Mouse (Mus musculus): ENCODE measurements around the gene Camp. TPM values are rescaled to one million over a fixed set of nuclear protein-coding genes. Genes with fewer than 3 reads are reported as not detected.

Camp gene
- total and polyA plus RNA-seq, 2 experiments from 2014 or later = 0.89 to 8.4 TPM

GRCm38 (mm10) chr9:109876756-109877155 lies 27.3 kb upstream of the Camp start:
- peak overlapping the region; percentile 75 for H3K4me2 ChIP-seq (ENCODE audit: low read depth, low read length)
- peak; percentile 27 for DNase-seq (ENCODE audit: low spot score)
- no peak for ATAC-seq (ENCODE audit: insufficient read depth, low read depth)

DNA sequence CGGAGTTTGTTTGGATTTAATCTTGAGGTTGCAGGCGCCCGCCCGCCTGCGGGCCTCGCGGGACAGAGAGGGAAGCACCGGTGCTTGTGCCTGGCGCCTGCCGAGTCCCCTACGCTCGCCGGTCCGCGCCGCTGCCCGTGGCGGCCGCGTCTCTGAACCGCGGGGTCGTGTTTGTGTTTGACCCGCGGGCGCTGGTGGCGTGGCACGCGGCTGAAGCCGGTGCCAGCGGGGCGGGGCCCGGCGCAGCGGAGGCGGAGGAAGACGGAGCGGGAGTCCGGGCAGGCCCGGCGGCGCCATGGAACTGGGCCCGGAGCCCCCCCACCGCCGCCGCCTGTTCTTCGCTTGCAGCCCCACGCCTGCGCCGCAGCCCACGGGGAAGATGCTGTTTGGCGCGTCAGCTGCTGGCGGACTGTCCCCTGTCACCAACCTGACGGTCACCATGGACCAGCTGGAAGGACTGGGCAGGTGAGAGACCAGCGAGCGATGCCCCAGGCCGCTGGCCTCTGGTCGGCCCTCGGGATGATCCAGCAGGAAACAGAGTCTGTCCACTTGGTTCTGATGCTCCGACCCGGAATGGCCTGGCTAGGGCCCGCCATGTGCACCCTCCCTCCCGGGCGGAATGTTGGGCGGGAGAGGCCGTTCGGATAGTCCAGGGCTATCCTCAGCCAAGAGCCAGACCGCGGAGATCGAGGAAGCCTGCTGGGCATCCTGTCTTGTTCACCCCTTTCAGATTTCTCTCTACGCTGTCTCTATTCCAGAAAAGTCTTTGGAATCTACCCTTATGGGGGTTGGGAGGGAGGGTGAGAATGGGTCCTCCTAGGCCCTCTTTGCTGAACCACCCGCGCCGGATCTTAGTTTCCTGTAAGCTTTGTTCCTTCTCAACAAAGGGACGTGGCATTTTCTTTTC lies 26.5 kb upstream of the Camp start:
- H3K9me3 ChIP-seq (replicated peaks; ENCODE audit: control insufficient read depth, low read length) = no peaks in the 10 kb centered on the region
- no peaks in the 10 kb centered on the region for H3K27me3 ChIP-seq (ENCODE audit: control insufficient read depth, insufficient read depth, low read length)
- TF ChIP-seq EP300 (IDR thresholded peaks at IDR 0.05; ENCODE audit: low read depth) (no peak), CTCF (IDR thresholded peaks at IDR 0.05; ENCODE audit: low read depth) (no peak)
- H3K4me1 ChIP-seq (ENCODE audit: control insufficient read depth, insufficient read depth) = 0 out of 2 replicates have a peak, but pooled peaks cover 7% of the 10 kb centered on the region
- peak overlapping the region; percentile 75 for H3K4me2 ChIP-seq (ENCODE audit: low read depth, low read length)
- H3K36me3 ChIP-seq (replicated peaks; ENCODE audit: control insufficient read depth, insufficient read depth, low read length) = peaks cover 28% of the 10 kb centered on the region
- DNase-seq (ENCODE audit: low spot score) (no peak), ATAC-seq (ENCODE audit: insufficient read depth, low read depth) (peak; percentile 68)
- H3K9ac ChIP-seq (replicated peaks; ENCODE audit: low read depth, low read length) = peak overlapping the region; percentile 78
- under 1% methylated on average over 73 of the region's 76 CpGs for WGBS
- H3K4me3 ChIP-seq (ENCODE audit: low read depth, low read length) = peak overlapping the region; percentile 67
- H3K27ac ChIP-seq (ENCODE audit: low read depth) = peak overlapping the region; percentile 77

More at GRCm38 (mm10) chr9:109876756-109877155, 27.3 kb upstream of the Camp start:
- TF ChIP-seq CTCF (IDR thresholded peaks at IDR 0.05; ENCODE audit: low read depth) = no peak
- TF ChIP-seq EP300 (IDR thresholded peaks at IDR 0.05; ENCODE audit: low read depth) = no peak
- H3K9me3 ChIP-seq (replicated peaks; ENCODE audit: control insufficient read depth, low read length) = no peaks in the 10 kb centered on the region
- H3K27ac ChIP-seq (ENCODE audit: low read depth) = no peak overlapping the region
- peak overlapping the region; percentile 67 for H3K4me3 ChIP-seq (ENCODE audit: low read depth, low read length)
- 0 out of 2 replicates have a peak, but pooled peaks cover 7% of the 10 kb centered on the region for H3K4me1 ChIP-seq (ENCODE audit: control insufficient read depth, insufficient read depth)
- H3K36me3 ChIP-seq (replicated peaks; ENCODE audit: control insufficient read depth, insufficient read depth, low read length) = peaks cover 36% of the 10 kb centered on the region
- H3K27me3 ChIP-seq (ENCODE audit: control insufficient read depth, insufficient read depth, low read length) = no peaks in the 10 kb centered on the region
- WGBS = 7% methylated on average over 3 of the region's 3 CpGs
- H3K9ac ChIP-seq (replicated peaks; ENCODE audit: low read depth, low read length) = peak overlapping the region; percentile 78

- H3K36me3 ChIP-seq (replicated peaks; ENCODE audit: control insufficient read depth, insufficient read depth, low read length) = peaks cover 19% of the 10 kb centered on the region
- peak within 1 kb of the TSS; percentile 67 for H3K4me3 ChIP-seq (ENCODE audit: low read depth, low read length)
- TF ChIP-seq EP300 (IDR thresholded peaks at IDR 0.05; ENCODE audit: low read depth) (peak; percentile 41), CTCF (IDR thresholded peaks at IDR 0.05; ENCODE audit: low read depth) (peak; percentile 64)
- 0 out of 2 replicates have a peak, but pooled peaks cover 7% of the 10 kb centered on the region for H3K4me1 ChIP-seq (ENCODE audit: control insufficient read depth, insufficient read depth)
- H3K4me2 ChIP-seq (ENCODE audit: low read depth, low read length) = peak within 1 kb of the TSS; percentile 75
- ATAC-seq (ENCODE audit: insufficient read depth, low read depth) (peak; percentile 95), DNase-seq (ENCODE audit: low spot score) (peak; percentile 100)
- no peaks in the 10 kb centered on the region for H3K9me3 ChIP-seq (replicated peaks; ENCODE audit: control insufficient read depth, low read length)
- peak within 1 kb of the TSS; percentile 78 for H3K9ac ChIP-seq (replicated peaks; ENCODE audit: low read depth, low read length)
- peak within 1 kb of the TSS; percentile 77 for H3K27ac ChIP-seq (ENCODE audit: low read depth)
- no peaks in the 10 kb centered on the region for H3K27me3 ChIP-seq (ENCODE audit: control insufficient read depth, insufficient read depth, low read length)
- 6% methylated on average over 33 of the region's 33 CpGs for WGBS
Measured at GRCm38 (mm10) chr9:109874797-109875691, 25.6 kb upstream of the Camp start, which contains the start of gene Cdc25a. Cdc25a (plus strand) TSS chr9:109875579.

DNA sequence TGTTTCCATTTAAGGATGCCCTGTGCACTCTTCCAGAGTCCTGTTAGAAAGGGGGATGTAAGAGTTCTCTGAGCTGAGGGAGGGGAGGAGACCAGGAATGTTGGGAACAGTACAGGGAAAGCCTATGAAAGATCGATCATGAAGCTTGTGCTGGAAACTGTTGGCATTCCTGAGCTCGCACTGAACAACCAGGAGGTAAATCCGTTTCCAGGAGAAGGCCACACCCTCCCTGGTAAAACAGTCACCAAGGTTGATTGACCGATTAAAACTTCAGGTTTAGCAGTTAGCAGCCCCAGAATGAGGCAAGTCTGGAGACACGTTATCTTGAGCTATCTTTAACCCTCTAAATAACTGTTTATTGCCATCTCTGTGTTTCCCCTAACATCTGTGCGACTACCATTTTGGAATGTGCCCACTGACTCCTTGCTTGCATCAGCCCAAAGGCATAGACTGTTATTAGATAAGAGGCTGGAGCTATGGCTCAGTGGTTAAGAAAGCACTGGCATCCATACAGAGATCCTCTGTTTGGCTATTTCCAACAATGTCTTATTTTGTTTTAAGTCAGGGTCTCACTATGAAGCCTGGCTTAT lies 21.7 kb upstream of the Camp start:
- WGBS = 37% methylated on average over 6 of the region's 6 CpGs

DNA sequence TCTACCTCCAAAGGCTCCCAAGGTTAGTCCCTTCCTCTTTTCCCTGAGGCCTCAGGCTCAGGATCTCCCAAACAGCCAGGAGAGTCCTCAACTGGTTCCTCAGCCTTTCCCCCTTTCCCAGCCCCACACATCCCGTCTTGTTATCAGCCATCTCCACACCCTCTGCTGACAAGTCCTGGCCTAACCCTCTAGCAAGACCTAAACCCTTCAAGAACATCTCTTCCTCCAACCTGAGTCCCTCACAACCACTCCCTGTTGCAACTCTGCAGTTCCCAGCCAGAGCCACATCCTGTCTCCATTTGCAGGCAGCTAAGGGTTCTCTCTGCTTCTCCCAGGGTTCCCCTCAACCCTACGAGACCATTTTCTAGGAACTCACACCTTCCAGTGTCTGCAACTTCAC lies 16.8 kb upstream of the Camp start:
- peaks cover 6% of the 10 kb centered on the region; the same call in 1 of the 2 replicates for H3K4me1 ChIP-seq (ENCODE audit: control insufficient read depth, insufficient read depth)
- DNase-seq (ENCODE audit: low spot score) (no peak), ATAC-seq (ENCODE audit: insufficient read depth, low read depth) (no peak)
- H3K36me3 ChIP-seq (replicated peaks; ENCODE audit: control insufficient read depth, insufficient read depth, low read length) = no peaks in the 10 kb centered on the region
- H3K27me3 ChIP-seq (ENCODE audit: control insufficient read depth, insufficient read depth, low read length) = 0 out of 2 replicates have a peak, but pooled peaks cover 7% of the 10 kb centered on the region
- TF ChIP-seq CTCF (IDR thresholded peaks at IDR 0.05; ENCODE audit: low read depth) (no peak), EP300 (IDR thresholded peaks at IDR 0.05; ENCODE audit: low read depth) (no peak)
- no peak overlapping the region for H3K4me2 ChIP-seq (ENCODE audit: low read depth, low read length)
- no peaks in the 10 kb centered on the region for H3K9me3 ChIP-seq (replicated peaks; ENCODE audit: control insufficient read depth, low read length)
- H3K27ac ChIP-seq (ENCODE audit: low read depth) = no peak overlapping the region
- H3K4me3 ChIP-seq (ENCODE audit: low read depth, low read length) = no peak overlapping the region
- no peak overlapping the region for H3K9ac ChIP-seq (replicated peaks; ENCODE audit: low read depth, low read length)
- WGBS = 34% methylated on average over 2 of the region's 2 CpGs

More for the DNA sequence above, 21.7 kb upstream of the Camp start:
- DNase-seq (ENCODE audit: low spot score) = no peak
- TF ChIP-seq EP300 (IDR thresholded peaks at IDR 0.05; ENCODE audit: low read depth) = no peak
- TF ChIP-seq CTCF (IDR thresholded peaks at IDR 0.05; ENCODE audit: low read depth) = no peak
- no peak overlapping the region for H3K9ac ChIP-seq (replicated peaks; ENCODE audit: low read depth, low read length)
- ATAC-seq (ENCODE audit: insufficient read depth, low read depth) = no peak
- H3K9me3 ChIP-seq (replicated peaks; ENCODE audit: control insufficient read depth, low read length) = no peaks in the 10 kb centered on the region
- no peaks in the 10 kb centered on the region for H3K36me3 ChIP-seq (replicated peaks; ENCODE audit: control insufficient read depth, insufficient read depth, low read length)
- no peak overlapping the region for H3K4me2 ChIP-seq (ENCODE audit: low read depth, low read length)
- no peaks in the 10 kb centered on the region for H3K27me3 ChIP-seq (ENCODE audit: control insufficient read depth, insufficient read depth, low read length)
- H3K4me3 ChIP-seq (ENCODE audit: low read depth, low read length) = no peak overlapping the region
- no peak overlapping the region for H3K27ac ChIP-seq (ENCODE audit: low read depth)
- no peaks in the 10 kb centered on the region for H3K4me1 ChIP-seq (ENCODE audit: control insufficient read depth, insufficient read depth)
